Mouse (Mus musculus) CH12.LX (cell line): ENCODE measurements around the gene Akap1.

Source experiments
- CHD2 ChIP-seq: IDR thresholded peaks from 2 replicates; pipeline ENCODE4 v1.6.1; 2011; ENCODE audit warnings: low read length, improper control_type of control experiment
- CTCF ChIP-seq, 2 experiments: IDR thresholded peaks in 1 of 2; conservative IDR thresholded peaks in 1 of 2; 2 replicates each; pipeline ENCODE4 v1.5.1; 2011 to 2012; ENCODE audit warnings: low read depth in 2 of 2, low read length in 2 of 2, improper control_type of control experiment in 1 of 2, inconsistent platforms in 1 of 2, mild to moderate bottlenecking in 1 of 2, moderate library complexity in 1 of 2
- ELF1 ChIP-seq: IDR thresholded peaks from 2 replicates; pipeline ENCODE4 v1.6.1; 2014; ENCODE audit warnings: low read depth, mild to moderate bottlenecking, inconsistent platforms, low read length, improper control_type of control experiment
- EP300 ChIP-seq: IDR thresholded peaks from 2 replicates; pipeline ENCODE4 v1.6.1; 2011; ENCODE audit warnings: low read length, improper control_type of control experiment
- GABPA ChIP-seq: IDR thresholded peaks from 2 replicates; pipeline ENCODE4 v1.6.1; 2012; ENCODE audit warnings: low read depth, low read length, improper control_type of control experiment, inconsistent platforms; ENCODE audit not compliant: insufficient replicate concordance
- HCFC1 ChIP-seq: IDR thresholded peaks from 2 replicates; pipeline ENCODE4 v1.6.1; 2012; ENCODE audit warnings: low read depth, mild to moderate bottlenecking, inconsistent platforms, low read length, improper control_type of control experiment
- JUND ChIP-seq: conservative IDR thresholded peaks from 2 replicates; pipeline ENCODE4 v1.6.1; 2011; ENCODE audit warnings: low read depth, low read length, improper control_type of control experiment
- MAX ChIP-seq: IDR thresholded peaks from 2 replicates; pipeline ENCODE4 v1.6.1; 2011; ENCODE audit warnings: low read length, improper control_type of control experiment
- MAZ ChIP-seq: IDR thresholded peaks from 2 replicates; pipeline ENCODE4 v1.6.1; 2012; ENCODE audit warnings: low read depth, mild to moderate bottlenecking, inconsistent platforms, low read length, improper control_type of control experiment, moderate library complexity
- POLR2A ChIP-seq: IDR thresholded peaks from 2 replicates; pipeline ENCODE4 v1.6.1; 2011; ENCODE audit warnings: low read depth, mild to moderate bottlenecking, improper control_type of control experiment, low read length
- RCOR1 ChIP-seq: conservative IDR thresholded peaks from 2 replicates; pipeline ENCODE4 v1.6.1; 2012; ENCODE audit warnings: low read depth, mild to moderate bottlenecking, inconsistent platforms, low read length, improper control_type of control experiment
- TCF12 ChIP-seq: IDR thresholded peaks from 2 replicates; pipeline ENCODE4 v1.6.1; 2014; ENCODE audit warnings: low read depth, mild to moderate bottlenecking, inconsistent platforms, low read length, improper control_type of control experiment
- ZNF384 ChIP-seq: IDR thresholded peaks from 2 replicates; pipeline ENCODE4 v1.6.1; 2012; ENCODE audit warnings: low read depth, low read length, improper control_type of control experiment, inconsistent platforms

- TF ChIP-seq MAX (no peak), CTCF (conservative IDR thresholded peaks at IDR 0.05 in 1 of 2, IDR thresholded peaks at IDR 0.05 in 1 of 2; ENCODE audit: low read depth in 2 of 2, low read length in 2 of 2) (no peak), MAZ (no peak), GABPA (no peak), ELF1 (no peak), POLR2A (no peak), ZNF384 (no peak), EP300 (no peak), CHD2 (no peak), RCOR1 (no peak), TCF12 (no peak), HCFC1 (no peak), JUND (no peak)
These were observed 37.0 kb upstream of the Akap1 start for GRCm38 (mm10) chr11:88901341-88901802.
